Mouse (Mus musculus): ENCODE measurements around the gene Tmem156. TPM values are rescaled to one million over a fixed set of nuclear protein-coding genes. Genes with fewer than 3 reads are reported as not detected.

Tmem156 gene
- polyA plus RNA-seq, 1 experiment from 2014 or later, result not detected

GRCm38 (mm10) chr5:65026776-65027175 is 65.2 kb downstream of the Tmem156 start:
- WGBS, result 68% methylated on average over 9 of the region's 9 CpGs
- Histone ChIP-seq H3K4me3 (ENCODE audit: low read depth, low read length) (no peak overlapping the region), H3K4me2 (ENCODE audit: low read depth, low read length) (no peak overlapping the region), H3K27me3 (ENCODE audit: control insufficient read depth, insufficient read depth, low read length) (no peaks in the 10 kb centered on the region), H3K9me3 (ENCODE audit: control insufficient read depth, low read length) (no peaks in the 10 kb centered on the region), H3K4me1 (ENCODE audit: control insufficient read depth, insufficient read depth, low read length) (peaks cover 9% of the 10 kb centered on the region), H3K36me3 (ENCODE audit: control insufficient read depth, insufficient read depth, low read length) (no peaks in the 10 kb centered on the region), H3K9ac (replicated peaks; ENCODE audit: low read depth, low read length) (no peak overlapping the region), H3K27ac (ENCODE audit: low read depth, low read length) (no peak overlapping the region)
- no peak for ATAC-seq (ENCODE audit: low read depth)

GRCm38 (mm10) chr5:65025916-65026315 is 66.0 kb downstream of the Tmem156 start:
- Histone ChIP-seq H3K9me3 (ENCODE audit: control insufficient read depth, low read length) (no peaks in the 10 kb centered on the region), H3K4me2 (ENCODE audit: low read depth, low read length) (no peak overlapping the region), H3K4me3 (ENCODE audit: low read depth, low read length) (no peak overlapping the region), H3K27ac (ENCODE audit: low read depth, low read length) (no peak overlapping the region), H3K9ac (replicated peaks; ENCODE audit: low read depth, low read length) (no peak overlapping the region), H3K27me3 (ENCODE audit: control insufficient read depth, insufficient read depth, low read length) (no peaks in the 10 kb centered on the region), H3K36me3 (ENCODE audit: control insufficient read depth, insufficient read depth, low read length) (no peaks in the 10 kb centered on the region), H3K4me1 (ENCODE audit: control insufficient read depth, insufficient read depth, low read length) (peaks cover 9% of the 10 kb centered on the region)
- WGBS, result 49% methylated on average over 6 of the region's 6 CpGs
- no peak for ATAC-seq (ENCODE audit: low read depth)

GRCm38 (mm10) chr5:65024641-65025040 is 67.3 kb downstream of the Tmem156 start:
- Histone ChIP-seq H3K27ac (ENCODE audit: low read depth, low read length) (no peak overlapping the region), H3K4me2 (ENCODE audit: low read depth, low read length) (no peak overlapping the region), H3K9ac (replicated peaks; ENCODE audit: low read depth, low read length) (no peak overlapping the region), H3K36me3 (ENCODE audit: control insufficient read depth, insufficient read depth, low read length) (no peaks in the 10 kb centered on the region), H3K4me3 (ENCODE audit: low read depth, low read length) (no peak overlapping the region), H3K27me3 (ENCODE audit: control insufficient read depth, insufficient read depth, low read length) (no peaks in the 10 kb centered on the region), H3K4me1 (ENCODE audit: control insufficient read depth, insufficient read depth, low read length) (peaks cover 9% of the 10 kb centered on the region), H3K9me3 (ENCODE audit: control insufficient read depth, low read length) (no peaks in the 10 kb centered on the region)
- WGBS, result 65% methylated on average over 2 of the region's 2 CpGs
- ATAC-seq (ENCODE audit: low read depth), result no peak

GRCm38 (mm10) chr5:65022006-65022405 is 69.9 kb downstream of the Tmem156 start:
- H3K4me3 ChIP-seq (ENCODE audit: low read depth, low read length), result no peak overlapping the region
- no peak for ATAC-seq (ENCODE audit: low read depth)
- H3K4me2 ChIP-seq (ENCODE audit: low read depth, low read length), result no peak overlapping the region
- no peak overlapping the region for H3K27ac ChIP-seq (ENCODE audit: low read depth, low read length)
- H3K9ac ChIP-seq (replicated peaks; ENCODE audit: low read depth, low read length), result no peak overlapping the region
- H3K9me3 ChIP-seq (ENCODE audit: control insufficient read depth, low read length), result no peaks in the 10 kb centered on the region
- no peaks in the 10 kb centered on the region for H3K4me1 ChIP-seq (ENCODE audit: control insufficient read depth, insufficient read depth, low read length)
- no peaks in the 10 kb centered on the region for H3K27me3 ChIP-seq (ENCODE audit: control insufficient read depth, insufficient read depth, low read length)
- 93% methylated on average over 4 of the region's 4 CpGs for WGBS
- H3K36me3 ChIP-seq (ENCODE audit: control insufficient read depth, insufficient read depth, low read length), result no peaks in the 10 kb centered on the region

- ATAC-seq (ENCODE audit: low read depth), result peak; percentile 85; the same call in 1 of the 2 replicates
- Histone ChIP-seq H3K36me3 (ENCODE audit: control insufficient read depth, insufficient read depth, low read length) (no peaks in the 10 kb centered on the region), H3K9ac (replicated peaks; ENCODE audit: low read depth, low read length) (no peak overlapping the region), H3K27ac (ENCODE audit: low read depth, low read length) (peak overlapping the region; percentile 44; the same call in 1 of the 2 replicates), H3K9me3 (ENCODE audit: control insufficient read depth, low read length) (no peaks in the 10 kb centered on the region), H3K4me3 (ENCODE audit: low read depth, low read length) (no peak overlapping the region), H3K27me3 (ENCODE audit: control insufficient read depth, insufficient read depth, low read length) (no peaks in the 10 kb centered on the region), H3K4me1 (ENCODE audit: control insufficient read depth, insufficient read depth, low read length) (no peaks in the 10 kb centered on the region), H3K4me2 (ENCODE audit: low read depth, low read length) (no peak overlapping the region)
- WGBS, result 41% methylated on average over 7 of the region's 7 CpGs
These were observed 72.1 kb downstream of the Tmem156 start for GRCm38 (mm10) chr5:65019823-65020222.

GRCm38 (mm10) chr5:65019109-65019508 is 72.8 kb downstream of the Tmem156 start:
- no peaks in the 10 kb centered on the region for H3K27me3 ChIP-seq (ENCODE audit: control insufficient read depth, insufficient read depth, low read length)
- no peak for ATAC-seq (ENCODE audit: low read depth)
- no peaks in the 10 kb centered on the region for H3K4me1 ChIP-seq (ENCODE audit: control insufficient read depth, insufficient read depth, low read length)
- H3K4me2 ChIP-seq (ENCODE audit: low read depth, low read length), result no peak overlapping the region
- H3K36me3 ChIP-seq (ENCODE audit: control insufficient read depth, insufficient read depth, low read length), result no peaks in the 10 kb centered on the region
- no peak overlapping the region for H3K4me3 ChIP-seq (ENCODE audit: low read depth, low read length)
- H3K27ac ChIP-seq (ENCODE audit: low read depth, low read length), result no peak overlapping the region
- WGBS, result 86% methylated on average over 8 of the region's 8 CpGs
- H3K9ac ChIP-seq (replicated peaks; ENCODE audit: low read depth, low read length), result no peak overlapping the region
- no peaks in the 10 kb centered on the region for H3K9me3 ChIP-seq (ENCODE audit: control insufficient read depth, low read length)

- no peaks in the 10 kb centered on the region for H3K36me3 ChIP-seq (ENCODE audit: control insufficient read depth, insufficient read depth, low read length)
- H3K27me3 ChIP-seq (ENCODE audit: control insufficient read depth, insufficient read depth, low read length), result no peaks in the 10 kb centered on the region
- no peak for ATAC-seq (ENCODE audit: low read depth)
- H3K9me3 ChIP-seq (ENCODE audit: control insufficient read depth, low read length), result no peaks in the 10 kb centered on the region
- 93% methylated on average over 3 of the region's 3 CpGs for WGBS
- H3K4me3 ChIP-seq (ENCODE audit: low read depth, low read length), result no peak overlapping the region
- H3K9ac ChIP-seq (replicated peaks; ENCODE audit: low read depth, low read length), result no peak overlapping the region
- no peak overlapping the region for H3K27ac ChIP-seq (ENCODE audit: low read depth, low read length)
- no peaks in the 10 kb centered on the region for H3K4me1 ChIP-seq (ENCODE audit: control insufficient read depth, insufficient read depth, low read length)
- no peak overlapping the region for H3K4me2 ChIP-seq (ENCODE audit: low read depth, low read length)
These were observed 76.4 kb downstream of the Tmem156 start for GRCm38 (mm10) chr5:65015508-65015907.

- Histone ChIP-seq H3K4me3 (ENCODE audit: low read depth, low read length) (no peak overlapping the region), H3K4me1 (ENCODE audit: control insufficient read depth, insufficient read depth, low read length) (no peaks in the 10 kb centered on the region), H3K36me3 (ENCODE audit: control insufficient read depth, insufficient read depth, low read length) (no peaks in the 10 kb centered on the region), H3K27ac (ENCODE audit: low read depth, low read length) (no peak overlapping the region), H3K4me2 (ENCODE audit: low read depth, low read length) (no peak overlapping the region), H3K9ac (replicated peaks; ENCODE audit: low read depth, low read length) (no peak overlapping the region), H3K27me3 (ENCODE audit: control insufficient read depth, insufficient read depth, low read length) (no peaks in the 10 kb centered on the region), H3K9me3 (ENCODE audit: control insufficient read depth, low read length) (no peaks in the 10 kb centered on the region)
- WGBS, result 31% methylated on average over 7 of the region's 7 CpGs
- ATAC-seq (ENCODE audit: low read depth), result no peak
These were observed 79.9 kb downstream of the Tmem156 start for GRCm38 (mm10) chr5:65011901-65012573.

GRCm38 (mm10) chr5:65006011-65006491 is 85.9 kb downstream of the Tmem156 start:
- H3K4me2 ChIP-seq (ENCODE audit: low read depth, low read length), result no peak overlapping the region
- no peak overlapping the region for H3K4me3 ChIP-seq (ENCODE audit: low read depth, low read length)
- H3K27ac ChIP-seq (ENCODE audit: low read depth, low read length), result no peak overlapping the region
- no peaks in the 10 kb centered on the region for H3K9me3 ChIP-seq (ENCODE audit: control insufficient read depth, low read length)
- no peaks in the 10 kb centered on the region for H3K36me3 ChIP-seq (ENCODE audit: control insufficient read depth, insufficient read depth, low read length)
- 41% methylated on average over 4 of the region's 4 CpGs for WGBS
- no peak overlapping the region for H3K9ac ChIP-seq (replicated peaks; ENCODE audit: low read depth, low read length)
- H3K27me3 ChIP-seq (ENCODE audit: control insufficient read depth, insufficient read depth, low read length), result no peaks in the 10 kb centered on the region
- no peak for ATAC-seq (ENCODE audit: low read depth)
- peaks cover 3% of the 10 kb centered on the region; the same call in 1 of the 2 replicates for H3K4me1 ChIP-seq (ENCODE audit: control insufficient read depth, insufficient read depth, low read length)
